Mouse (Mus musculus) c-Kit-negative CD71-positive TER-119-positive erythroid progenitor cells, embryonic 14.5 days (primary cell): ENCODE data around the gene Tbc1d2b.

Experiments
- DNase-seq: peaks from one replicate; pipeline ENCODE4 v3.0.0-alpha.2; 2013; ENCODE audit warnings: low read depth, low spot score

Gene Tbc1d2b

GRCm38 (mm10) chr9:90172528-90173321 lies 97.9 kb downstream of the Tbc1d2b start:
- no peak for DNase-seq

DNA sequence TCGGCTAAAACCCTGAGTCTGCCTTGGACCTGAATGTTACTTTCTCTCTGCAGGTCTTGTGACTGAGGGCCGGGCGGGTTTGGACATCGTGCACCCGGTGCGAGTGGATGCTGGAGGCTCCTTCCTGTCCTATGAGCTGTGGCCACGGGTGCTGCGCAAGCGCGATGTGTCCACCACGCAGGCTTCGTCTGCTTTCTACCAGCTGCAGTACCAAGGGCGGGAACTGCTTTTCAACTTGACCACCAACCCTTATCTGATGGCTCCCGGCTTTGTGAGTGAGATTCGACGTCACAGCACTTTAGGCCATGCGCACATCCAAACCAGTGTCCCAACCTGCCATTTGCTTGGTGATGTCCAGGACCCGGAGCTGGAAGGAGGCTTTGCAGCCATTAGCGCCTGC lies 99.2 kb downstream of the Tbc1d2b start:
- no peak for DNase-seq

- DNase-seq, result no peak
These were observed 100.6 kb downstream of the Tbc1d2b start for GRCm38 (mm10) chr9:90169965-90170364.

DNA sequence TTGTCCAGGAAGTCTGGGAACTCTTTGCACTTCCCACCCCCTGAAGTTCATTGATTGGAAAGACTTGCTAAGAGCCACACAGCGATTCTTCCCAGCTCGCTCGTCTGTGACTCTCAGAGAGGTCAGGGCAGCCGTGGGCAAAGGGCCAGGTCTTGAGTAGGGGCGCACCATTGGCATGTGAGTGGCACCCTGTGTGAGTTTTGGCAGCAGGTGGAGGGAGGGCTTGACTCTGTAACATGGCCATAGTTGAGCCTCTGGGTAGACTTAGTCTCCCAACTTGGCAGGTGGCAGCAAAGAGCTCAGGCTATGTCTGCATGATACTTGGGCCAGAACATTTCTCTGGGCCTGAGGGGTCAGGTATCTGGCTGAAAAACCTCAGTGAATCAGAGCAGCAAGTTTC lies 104.0 kb downstream of the Tbc1d2b start:
- DNase-seq, result no peak

DNA sequence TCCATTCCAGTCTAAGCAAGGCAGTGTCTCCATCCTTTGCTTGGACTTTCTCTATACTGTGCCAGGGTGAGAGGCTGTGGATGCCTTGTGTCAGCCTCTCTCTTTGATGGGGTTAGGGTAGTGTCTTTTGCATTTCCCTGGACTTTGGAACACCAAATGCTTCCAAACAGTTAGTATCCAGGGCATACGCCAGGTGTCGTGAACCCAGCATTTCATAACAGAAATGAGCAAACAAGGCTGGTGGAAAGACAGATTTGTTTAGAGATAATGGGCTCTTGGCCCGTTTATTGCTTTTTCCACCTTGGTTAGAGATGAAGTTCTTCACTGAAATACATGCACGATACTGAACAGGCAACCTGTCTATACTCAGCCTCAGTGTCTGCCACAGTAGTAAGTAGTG lies 105.0 kb downstream of the Tbc1d2b start:
- DNase-seq, result no peak

DNA sequence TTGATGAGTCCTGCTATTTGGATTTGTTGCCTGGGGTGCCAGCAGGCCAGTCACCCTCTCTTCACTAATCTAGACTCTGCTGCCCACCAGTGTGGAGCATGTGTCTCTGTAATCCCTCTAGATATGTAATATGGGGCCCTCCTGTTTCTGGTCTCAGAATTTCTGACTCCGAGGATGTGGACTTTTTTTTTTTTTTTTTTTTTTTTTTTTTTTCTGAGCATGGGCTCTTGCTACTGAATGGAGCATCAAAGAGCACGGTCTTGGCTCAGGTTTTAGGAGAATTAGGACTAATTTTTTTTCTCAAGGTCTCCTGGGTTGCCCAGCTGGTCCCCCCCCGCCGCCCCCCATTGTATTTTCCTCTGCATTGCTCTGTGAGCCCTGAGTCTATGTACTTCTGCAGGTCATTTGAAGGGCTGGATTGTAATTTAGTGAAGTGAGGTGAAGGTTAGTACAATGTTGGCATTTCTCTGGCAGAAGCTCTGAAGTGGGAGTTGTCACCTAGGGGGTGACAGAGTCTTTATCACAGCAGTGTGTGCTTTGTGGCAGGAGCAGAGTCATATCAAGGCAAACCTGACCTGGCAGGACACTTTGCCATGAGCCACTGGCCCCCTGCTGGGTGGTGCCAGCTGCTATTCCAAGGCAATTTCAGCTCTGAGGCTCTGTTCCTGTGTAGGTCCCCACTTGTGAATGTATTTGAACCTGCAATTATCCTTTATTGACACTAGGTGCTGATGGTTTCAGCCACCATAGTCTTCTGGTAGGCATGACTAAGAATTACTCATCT lies 105.7 kb downstream of the Tbc1d2b start:
- DNase-seq, result no peak

GRCm38 (mm10) chr9:90163749-90164095 lies 106.9 kb downstream of the Tbc1d2b start:
- DNase-seq, result no peak

DNA sequence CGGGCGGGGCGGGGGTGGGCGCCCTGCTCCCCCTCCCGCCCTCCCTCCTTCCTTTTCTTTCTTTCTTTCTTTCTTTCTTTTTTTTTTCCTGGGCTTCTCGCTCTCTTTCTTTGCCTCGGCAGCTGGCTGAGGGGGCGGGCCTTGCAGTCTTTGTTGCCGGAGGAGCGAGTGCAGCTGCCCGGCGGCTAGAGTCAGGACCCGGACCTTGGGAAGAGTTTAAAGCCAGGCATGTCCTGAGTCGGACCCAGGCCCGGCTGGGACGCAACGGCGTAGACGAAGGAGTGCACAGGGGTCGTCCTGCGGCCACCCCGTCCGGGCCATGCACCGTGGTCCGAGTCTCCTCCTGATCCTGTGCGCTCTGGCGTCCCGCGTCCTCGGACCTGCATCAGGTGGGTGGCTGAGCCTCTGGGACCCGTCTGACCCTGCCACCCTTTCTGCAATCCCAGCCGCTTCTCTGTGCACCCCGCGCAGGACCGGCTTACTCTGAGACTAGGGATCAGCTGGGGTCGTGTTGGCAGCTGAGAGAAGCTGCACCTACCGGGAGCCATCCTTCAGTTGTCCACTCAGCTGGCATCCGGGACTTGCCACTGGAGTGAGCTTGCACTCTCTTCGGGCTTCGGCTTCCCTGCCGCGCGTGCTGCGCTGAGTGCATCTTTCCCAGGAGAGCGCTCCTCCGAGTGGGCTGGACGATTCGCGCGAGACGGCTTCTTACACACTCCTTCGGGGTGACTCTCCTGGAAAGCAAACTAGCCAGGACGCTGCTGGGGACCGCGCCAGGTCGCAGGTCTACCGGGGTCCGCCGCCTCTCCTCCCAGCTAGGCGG lies 107.5 kb downstream of the Tbc1d2b start, which contains the start of gene Adamts7:
TSS of gene Adamts7 (plus strand) at position 144 of the 823 bp plus-strand sequence.
- DNase-seq, result no peak

GRCm38 (mm10) chr9:90162243-90162925 lies 108.2 kb downstream of the Tbc1d2b start:
- no peak for DNase-seq
